Mouse (Mus musculus): ENCODE results near the gene Osbpl9. TPM values are rescaled to one million over a fixed set of nuclear protein-coding genes. Genes with fewer than 3 reads are reported as not detected.

Osbpl9 gene
- polyA plus RNA-seq, 1 experiment from 2014 or later: 70.3 TPM

- Histone ChIP-seq H3K27me3 (no peaks in the 10 kb centered on the region), H3K27ac (no peak overlapping the region), H3K4me1 (peaks cover 17% of the 10 kb centered on the region), H3K9me3 (replicated peaks) (no peaks in the 10 kb centered on the region), H3K36me3 (ENCODE audit: poor library complexity, severe bottlenecking) (0 out of 2 replicates have a peak, but pooled peaks cover 3% of the 10 kb centered on the region), H3K9ac (no peak overlapping the region), H3K4me2 (no peak overlapping the region), H3K4me3 (no peak overlapping the region)
- WGBS: 92% methylated on average over 7 of the region's 7 CpGs
- ATAC-seq: no peak
Measured at GRCm38 (mm10) chr4:109195900-109196629, 6.0 kb downstream of the Osbpl9 start.

GRCm38 (mm10) chr4:109193886-109194285 lies 8.2 kb downstream of the Osbpl9 start:
- Histone ChIP-seq H3K4me1 (peaks cover 11% of the 10 kb centered on the region), H3K9ac (no peak overlapping the region), H3K36me3 (ENCODE audit: poor library complexity, severe bottlenecking) (0 out of 2 replicates have a peak, but pooled peaks cover 3% of the 10 kb centered on the region), H3K4me2 (no peak overlapping the region), H3K9me3 (replicated peaks) (no peaks in the 10 kb centered on the region), H3K27me3 (no peaks in the 10 kb centered on the region), H3K4me3 (no peak overlapping the region), H3K27ac (no peak overlapping the region)
- WGBS: 86% methylated on average over 5 of the region's 5 CpGs
- no peak for ATAC-seq

GRCm38 (mm10) chr4:109191598-109191997 lies 10.5 kb downstream of the Osbpl9 start:
- H3K36me3 ChIP-seq (ENCODE audit: poor library complexity, severe bottlenecking): no peaks in the 10 kb centered on the region
- H3K9me3 ChIP-seq (replicated peaks): no peaks in the 10 kb centered on the region
- H3K27me3 ChIP-seq: no peaks in the 10 kb centered on the region
- H3K4me1 ChIP-seq: peaks cover 11% of the 10 kb centered on the region
- no peak overlapping the region for H3K4me2 ChIP-seq
- WGBS: 75% methylated on average over 10 of the region's 10 CpGs
- no peak for ATAC-seq
- peak overlapping the region; percentile 35; the same call in 1 of the 2 replicates for H3K27ac ChIP-seq
- H3K9ac ChIP-seq: no peak overlapping the region
- no peak overlapping the region for H3K4me3 ChIP-seq

DNA sequence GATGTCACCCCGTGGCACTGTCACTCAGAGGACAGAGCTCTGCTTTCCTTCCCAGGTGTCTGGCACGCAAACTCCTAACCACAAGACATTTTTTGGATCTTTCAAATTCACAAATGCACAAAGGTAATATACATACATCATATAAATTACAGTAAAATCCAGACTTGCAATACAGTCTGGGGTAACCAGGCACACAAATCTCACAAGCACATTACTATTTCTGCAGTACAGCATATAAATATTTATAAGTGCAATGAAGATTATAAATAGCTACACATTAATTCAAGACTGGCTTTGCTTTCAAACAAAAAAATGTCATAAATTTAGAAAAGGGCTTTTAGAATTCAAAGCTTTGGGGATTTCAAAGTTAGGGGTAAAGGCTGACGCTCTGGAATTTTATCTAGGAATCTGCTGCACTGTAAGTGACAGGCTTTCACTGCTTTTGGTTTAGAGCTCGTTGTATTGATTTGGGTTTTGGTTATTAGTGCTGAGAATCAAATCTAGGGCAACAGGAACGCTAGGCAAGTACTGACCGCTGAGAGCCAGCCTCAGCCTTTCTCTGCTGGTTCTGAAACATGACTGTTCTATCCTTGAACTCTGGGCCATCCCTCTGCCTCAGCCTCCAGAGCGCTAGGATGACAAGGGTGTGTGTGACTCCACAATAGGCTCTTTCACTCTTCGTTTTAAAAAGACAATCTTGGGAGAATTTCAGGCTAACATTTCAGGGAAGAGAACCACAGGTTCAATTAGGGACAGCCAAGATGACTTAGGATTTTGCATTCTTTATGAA lies 16.3 kb downstream of the Osbpl9 start:
- no peak for ATAC-seq
- WGBS: 90% methylated on average over 8 of the region's 8 CpGs
- no peak overlapping the region for H3K4me2 ChIP-seq

GRCm38 (mm10) chr4:109175677-109176076 lies 26.4 kb downstream of the Osbpl9 start:
- Histone ChIP-seq H3K4me3 (no peak overlapping the region), H3K4me2 (no peak overlapping the region), H3K9ac (no peak overlapping the region), H3K27me3 (no peaks in the 10 kb centered on the region), H3K36me3 (ENCODE audit: poor library complexity, severe bottlenecking) (no peaks in the 10 kb centered on the region; the same call in 1 of the 2 replicates), H3K4me1 (peaks cover 15% of the 10 kb centered on the region), H3K27ac (no peak overlapping the region), H3K9me3 (replicated peaks) (no peaks in the 10 kb centered on the region)
- no peak for ATAC-seq

More for the DNA sequence above, 16.3 kb downstream of the Osbpl9 start:
- no peak overlapping the region for H3K9ac ChIP-seq
- no peak overlapping the region; the same call in 1 of the 2 replicates for H3K27ac ChIP-seq
- no peak overlapping the region for H3K4me3 ChIP-seq
- H3K9me3 ChIP-seq (replicated peaks): no peaks in the 10 kb centered on the region
- H3K27me3 ChIP-seq: no peaks in the 10 kb centered on the region
- 0 out of 2 replicates have a peak, but pooled peaks cover 4% of the 10 kb centered on the region for H3K4me1 ChIP-seq
- no peaks in the 10 kb centered on the region; the same call in 1 of the 2 replicates for H3K36me3 ChIP-seq (ENCODE audit: poor library complexity, severe bottlenecking)

DNA sequence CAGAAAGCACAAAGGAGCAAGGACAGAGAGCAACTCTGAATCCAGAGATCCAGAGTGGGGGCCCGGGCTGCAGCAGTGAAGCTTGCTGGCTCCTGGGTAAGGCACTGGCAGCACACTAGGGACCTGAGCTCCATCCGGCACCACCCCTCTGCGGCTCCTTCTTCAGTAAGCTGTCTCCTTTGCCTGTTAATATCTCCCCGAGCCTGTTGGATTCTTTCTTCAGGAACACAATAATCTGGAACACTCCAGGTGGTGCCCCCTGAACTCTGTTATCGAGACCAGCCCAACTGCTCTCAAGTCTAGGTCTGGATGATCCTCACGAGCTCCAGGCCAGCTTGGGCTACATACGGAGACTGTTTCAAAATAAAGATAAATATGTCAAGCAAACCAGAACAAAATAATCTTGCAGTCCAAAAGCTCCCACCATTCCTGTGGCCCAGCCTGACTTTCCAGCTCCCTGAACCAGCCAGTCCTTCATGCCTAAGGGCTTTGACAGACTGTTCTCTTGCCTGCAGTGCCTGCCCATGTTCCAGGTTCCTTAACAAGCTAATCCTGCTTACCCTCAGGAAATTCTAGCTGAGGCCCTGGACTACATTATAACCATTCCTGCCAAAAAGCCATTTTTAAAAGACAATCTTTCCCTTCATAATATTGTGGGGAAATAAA lies 28.2 kb downstream of the Osbpl9 start:
- Histone ChIP-seq H3K27me3 (no peaks in the 10 kb centered on the region), H3K4me2 (peak overlapping the region; percentile 19; the same call in 1 of the 2 replicates), H3K4me3 (no peak overlapping the region), H3K9me3 (replicated peaks) (no peaks in the 10 kb centered on the region), H3K9ac (peak overlapping the region; percentile 41; the same call in 1 of the 2 replicates), H3K27ac (peak overlapping the region; percentile 74), H3K36me3 (ENCODE audit: poor library complexity, severe bottlenecking) (no peaks in the 10 kb centered on the region; the same call in 1 of the 2 replicates), H3K4me1 (peaks cover 15% of the 10 kb centered on the region)
- peak; percentile 65; the same call in 1 of the 2 replicates for ATAC-seq
- WGBS: 41% methylated on average over 7 of the region's 7 CpGs

DNA sequence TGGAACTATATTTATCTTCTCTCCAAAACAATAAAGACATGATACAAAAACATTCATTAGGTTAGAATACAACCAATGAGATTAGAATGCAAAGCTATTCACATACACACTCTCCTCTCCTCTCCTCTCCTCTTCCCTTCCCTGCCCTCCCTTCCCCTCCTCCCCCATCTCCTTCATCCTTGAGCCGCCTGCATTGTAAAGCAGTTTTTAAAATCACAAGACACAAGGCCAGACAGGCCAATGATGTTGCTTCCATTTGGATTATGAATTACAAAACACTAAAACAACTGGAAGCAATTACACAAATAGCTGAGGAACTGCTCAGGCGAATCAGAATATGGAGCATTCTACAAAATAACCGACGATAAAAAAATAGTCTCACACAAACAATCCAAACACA lies 28.7 kb downstream of the Osbpl9 start:
- peak overlapping the region; percentile 74 for H3K27ac ChIP-seq
- no peak for ATAC-seq

DNA sequence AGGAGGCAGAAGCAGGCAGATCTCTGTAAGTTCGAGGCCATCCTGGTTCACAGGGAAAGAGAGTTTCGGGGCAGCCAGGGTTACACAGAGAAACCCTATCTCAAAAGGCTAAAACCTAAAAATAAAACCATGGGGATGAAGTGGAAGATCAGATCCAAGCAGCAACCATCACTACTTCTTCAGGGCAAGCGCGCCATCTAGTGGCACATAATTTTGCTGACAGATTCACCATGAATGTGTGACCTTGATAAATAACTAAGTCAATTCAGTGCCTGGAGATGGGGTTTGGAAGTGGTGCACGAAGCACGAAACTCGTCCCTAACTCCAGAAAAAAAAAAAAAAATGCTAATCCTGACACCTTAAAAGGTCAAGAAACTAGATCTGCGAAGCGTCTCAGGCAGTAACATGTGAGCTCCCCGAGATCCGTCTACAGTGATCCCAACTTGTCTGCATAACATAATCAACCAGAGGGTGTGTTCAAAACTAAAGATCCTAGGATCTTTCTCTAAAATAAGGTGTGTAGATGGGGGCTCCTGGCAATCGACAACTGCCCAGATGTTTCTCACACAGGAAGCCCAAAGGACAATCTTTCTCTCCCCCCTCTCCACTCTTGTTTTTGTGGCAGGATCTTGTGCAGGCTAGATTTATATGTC lies 36.4 kb downstream of the Osbpl9 start:
- H3K4me2 ChIP-seq: no peak overlapping the region
- no peaks in the 10 kb centered on the region for H3K27me3 ChIP-seq
- H3K4me3 ChIP-seq: no peak overlapping the region
- H3K36me3 ChIP-seq (ENCODE audit: poor library complexity, severe bottlenecking): peaks cover 5% of the 10 kb centered on the region; the same call in 1 of the 2 replicates
- H3K4me1 ChIP-seq: no peaks in the 10 kb centered on the region
- no peak overlapping the region for H3K9ac ChIP-seq
- WGBS: 42% methylated on average over 12 of the region's 12 CpGs
- 0 out of 2 replicates have a peak, but pooled peaks have one; percentile 53 for ATAC-seq
- no peak overlapping the region for H3K27ac ChIP-seq
- no peaks in the 10 kb centered on the region for H3K9me3 ChIP-seq (replicated peaks)

More for the DNA sequence above, 28.7 kb downstream of the Osbpl9 start:
- Histone ChIP-seq H3K36me3 (ENCODE audit: poor library complexity, severe bottlenecking) (no peaks in the 10 kb centered on the region; the same call in 1 of the 2 replicates), H3K9me3 (replicated peaks) (no peaks in the 10 kb centered on the region), H3K4me1 (peaks cover 15% of the 10 kb centered on the region), H3K4me2 (peak overlapping the region; percentile 19; the same call in 1 of the 2 replicates), H3K27me3 (no peaks in the 10 kb centered on the region), H3K9ac (peak overlapping the region; percentile 41; the same call in 1 of the 2 replicates), H3K4me3 (no peak overlapping the region)
- WGBS: 47% methylated on average over 4 of the region's 4 CpGs

DNA sequence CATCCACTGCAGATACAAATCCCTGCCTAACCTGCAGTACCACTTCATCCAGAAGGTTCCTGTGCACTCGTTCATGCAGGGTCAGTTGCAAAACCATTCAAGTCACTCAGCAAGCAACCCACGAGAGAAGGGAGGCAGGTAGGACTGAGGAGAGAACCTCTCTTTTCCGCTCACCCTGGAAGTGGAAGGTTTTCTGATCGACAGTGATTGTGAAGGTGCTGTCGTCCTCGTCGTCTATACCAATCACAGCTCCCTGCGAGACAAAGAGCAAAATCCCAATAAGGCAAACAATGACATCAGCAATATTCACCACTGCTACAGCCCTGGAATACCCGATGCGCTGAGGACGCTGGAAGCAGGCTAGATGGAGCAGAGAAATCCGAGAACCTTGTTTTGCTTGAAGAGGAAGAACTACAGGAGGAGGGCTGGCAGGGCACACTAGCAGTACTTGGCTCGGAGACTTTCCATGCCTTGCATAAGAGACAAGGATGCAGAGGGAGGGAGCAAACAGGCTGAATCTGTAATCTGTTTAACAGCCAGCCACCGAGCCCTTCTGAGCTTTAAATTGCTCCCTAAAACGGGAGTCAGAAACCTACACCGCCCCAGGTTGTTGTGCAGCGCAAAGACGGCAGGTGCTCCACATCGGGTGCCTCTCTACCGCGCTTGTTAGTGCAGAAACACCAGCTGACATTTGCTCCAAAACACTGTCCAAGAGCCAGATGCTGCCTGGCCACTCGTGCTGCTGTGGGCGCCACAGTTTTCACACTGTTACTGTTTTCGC lies 45.4 kb downstream of the Osbpl9 start:
- Histone ChIP-seq H3K9me3 (replicated peaks) (no peaks in the 10 kb centered on the region), H3K4me2 (peak overlapping the region; percentile 47), H3K27me3 (no peaks in the 10 kb centered on the region), H3K4me1 (peaks cover 22% of the 10 kb centered on the region), H3K27ac (peak overlapping the region; percentile 75), H3K9ac (peak overlapping the region; percentile 21; the same call in 1 of the 2 replicates), H3K36me3 (ENCODE audit: poor library complexity, severe bottlenecking) (no peaks in the 10 kb centered on the region), H3K4me3 (peak overlapping the region; percentile 22)
- peak; percentile 87 for ATAC-seq
- WGBS: 31% methylated on average over 24 of the region's 24 CpGs

GRCm38 (mm10) chr4:109156073-109156472 lies 46.0 kb downstream of the Osbpl9 start:
- Histone ChIP-seq H3K27ac (peak overlapping the region; percentile 75), H3K4me3 (peak overlapping the region; percentile 22), H3K9ac (peak overlapping the region; percentile 21; the same call in 1 of the 2 replicates), H3K36me3 (ENCODE audit: poor library complexity, severe bottlenecking) (no peaks in the 10 kb centered on the region), H3K27me3 (no peaks in the 10 kb centered on the region), H3K4me1 (peaks cover 22% of the 10 kb centered on the region), H3K9me3 (replicated peaks) (no peaks in the 10 kb centered on the region), H3K4me2 (peak overlapping the region; percentile 47)
- ATAC-seq: peak; percentile 28; the same call in 1 of the 2 replicates
- 76% methylated on average over 6 of the region's 6 CpGs for WGBS

Data from forebrain, embryonic 13.5 days (tissue).